Mouse (Mus musculus): ENCODE data around the gene Olfr47. TPM values are rescaled to one million over a fixed set of nuclear protein-coding genes. Genes with fewer than 3 reads are reported as not detected.

The Olfr47 gene
- polyA plus RNA-seq, 1 experiment from 2014 or later = not detected

Other genes starting within 250 kb of the Olfr47 start
- gene Olfr441, start 125.2 kb upstream of the Olfr47 start, polyA plus RNA-seq (2015; fragmentation: Nextera tagmentation; extraction: Ambion mirVana) = not detected in 2 replicates
- gene Olfr237-ps1, start 85.0 kb upstream of the Olfr47 start, polyA plus RNA-seq (2015; fragmentation: Nextera tagmentation; extraction: Ambion mirVana) = not detected in 2 replicates
- 0.06 TPM in 1 of 2 replicates, not detected in the other for gene Olfr437, start 68.2 kb upstream of the Olfr47 start, polyA plus RNA-seq (2015; fragmentation: Nextera tagmentation; extraction: Ambion mirVana)
- not detected in 2 replicates for gene Olfr13, start 59.4 kb upstream of the Olfr47 start, polyA plus RNA-seq (2015; fragmentation: Nextera tagmentation; extraction: Ambion mirVana)
- gene Olfr435, start 34.4 kb upstream of the Olfr47 start, polyA plus RNA-seq (2015; fragmentation: Nextera tagmentation; extraction: Ambion mirVana) = not detected in 2 replicates
- not detected in 2 replicates for gene Olfr434, start 18.5 kb upstream of the Olfr47 start, polyA plus RNA-seq (2015; fragmentation: Nextera tagmentation; extraction: Ambion mirVana)
- 2.4 and 2.5 TPM in 2 replicates for gene Arhgef5, start 34.1 kb downstream of the Olfr47 start, polyA plus RNA-seq (2015; fragmentation: Nextera tagmentation; extraction: Ambion mirVana)
- gene Nobox, start 78.0 kb downstream of the Olfr47 start, polyA plus RNA-seq (2015; fragmentation: Nextera tagmentation; extraction: Ambion mirVana) = not detected in 2 replicates